Mouse (Mus musculus) cerebellum, adult 2 months (tissue): ENCODE data around the gene Calml3. TPM values are rescaled to one million over a fixed set of nuclear protein-coding genes. Genes with fewer than 3 reads are reported as not detected.

Experiments used
- DNase-seq, 2 experiments: peaks; one replicate each; pipeline ENCODE4 v3.0.0; 2021
- H3K27ac ChIP-seq: fragments of 200-500 bp; 2 replicates; pipeline ENCODE4 v1.5.1; 2012; ENCODE audit warnings: low read length, control low read depth, inconsistent platforms; ENCODE audit not compliant: insufficient read depth
- H3K27me3 ChIP-seq: fragments of 200-500 bp; 2 replicates; pipeline ENCODE4 v1.6.1; 2012; ENCODE audit warnings: inconsistent platforms, mild to moderate bottlenecking, low read length, moderate library complexity; ENCODE audit not compliant: control insufficient read depth, insufficient read depth
- H3K4me1 ChIP-seq: fragments of 200-500 bp; 2 replicates; pipeline ENCODE4 v1.6.1; 2011; ENCODE audit warnings: low read length; ENCODE audit not compliant: control insufficient read depth, insufficient read depth
- H3K4me3 ChIP-seq: fragments of 200-500 bp; replicated peaks from 2 replicates; pipeline ENCODE3; 2011; ENCODE audit warnings: mild to moderate bottlenecking, low read depth, low read length, control low read depth; ENCODE audit not compliant: insufficient read depth
- CTCF ChIP-seq: fragments of 200-500 bp; IDR thresholded peaks from 2 replicates; pipeline ENCODE4 v1.5.1; 2011; ENCODE audit warnings: low read depth, mild to moderate bottlenecking, control low read depth, low read length, moderate library complexity, borderline replicate concordance; ENCODE audit not compliant: insufficient read depth
- POLR2A ChIP-seq: fragments of 200-500 bp; IDR thresholded peaks from 2 replicates; pipeline ENCODE4 v1.6.1; 2011; ENCODE audit warnings: low read length, control low read depth, borderline replicate concordance; ENCODE audit not compliant: insufficient read depth
- WGBS: fragments of 180-500 bp; shearing (Covaris S2); methylation state at CpG from one replicate; pipeline ENCODE4 v1.1.7; 2018; 5-methylcytosine and 5-hydroxymethylcytosine counted together
- polyA plus RNA-seq: library from polyadenylated mRNA; depleted of rRNA; stranded (reverse); fragments of >200 nt; gene quantifications from 2 replicates; pipeline ENCODE4 v1.2.3, GENCODE M21; 2012

The Calml3 gene
- polyA plus RNA-seq, 1 experiment, result not detected

DNA sequence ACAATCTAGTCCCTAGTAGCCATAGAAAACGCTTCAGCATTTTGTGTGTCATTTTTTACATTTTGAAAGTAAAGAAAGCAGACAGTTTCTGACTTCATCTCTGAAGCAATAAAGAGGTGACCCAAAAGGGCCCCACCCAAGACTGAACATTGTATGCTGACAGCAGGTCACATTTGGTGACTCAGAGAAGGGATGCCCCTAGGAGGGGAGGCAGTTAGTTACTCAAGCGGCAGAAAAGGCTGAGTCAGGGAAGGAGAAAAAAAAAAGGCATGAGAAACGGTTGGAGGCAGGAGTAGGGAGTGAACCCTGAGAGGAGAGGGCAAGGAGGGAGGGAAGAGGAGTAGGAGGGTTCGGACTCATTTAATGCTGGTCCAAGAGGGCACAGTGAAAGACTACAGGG, 18.0 kb upstream of the Calml3 start:
- no peak for DNase-seq
- Histone ChIP-seq H3K4me1 (no peaks in the 10 kb centered on the region), H3K4me3 (no peak overlapping the region), H3K27ac (no peak overlapping the region), H3K27me3 (no peaks in the 10 kb centered on the region)
- no peak for TF ChIP-seq POLR2A
- no peak for TF ChIP-seq CTCF
- 55% methylated on average over 4 of the region's 4 CpGs for WGBS

DNA sequence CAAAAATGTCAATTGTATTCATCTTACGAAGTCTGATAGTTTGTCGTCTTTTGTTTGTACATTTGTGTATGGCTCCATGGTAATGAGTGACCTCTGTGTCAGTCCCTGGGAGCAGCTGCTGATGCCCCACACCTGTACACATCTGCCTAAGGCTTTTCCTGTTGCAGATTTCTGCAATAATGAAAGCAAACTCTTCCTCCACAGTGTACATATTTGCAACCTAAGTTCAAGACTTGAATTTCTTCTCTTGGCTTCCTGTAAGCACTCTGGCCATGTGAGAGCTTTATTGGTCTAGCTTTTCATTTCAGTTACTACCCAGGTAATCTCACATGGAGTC, 14.6 kb upstream of the Calml3 start:
- 89% methylated on average over 2 of the region's 2 CpGs for WGBS
- H3K4me1 ChIP-seq, result no peaks in the 10 kb centered on the region
- DNase-seq, result no peak
- no peak overlapping the region for H3K27ac ChIP-seq
- H3K27me3 ChIP-seq, result no peaks in the 10 kb centered on the region
- H3K4me3 ChIP-seq, result no peak overlapping the region
- no peak for TF ChIP-seq CTCF
- TF ChIP-seq POLR2A, result no peak

GRCm38 (mm10) chr13:3818012-3818739, 14.1 kb upstream of the Calml3 start:
- TF ChIP-seq POLR2A, result no peak
- no peak for TF ChIP-seq CTCF

GRCm38 (mm10) chr13:3807131-3807827, 3.2 kb upstream of the Calml3 start:
- no peak overlapping the region for H3K4me3 ChIP-seq
- no peaks in the 10 kb centered on the region for H3K27me3 ChIP-seq
- DNase-seq, result no peak
- 69% methylated on average over 7 of the region's 7 CpGs for WGBS
- H3K4me1 ChIP-seq, result no peaks in the 10 kb centered on the region
- TF ChIP-seq CTCF (no peak), POLR2A (no peak)
- no peak overlapping the region for H3K27ac ChIP-seq

More at GRCm38 (mm10) chr13:3818012-3818739, 14.1 kb upstream of the Calml3 start:
- H3K4me1 ChIP-seq, result no peaks in the 10 kb centered on the region
- H3K27me3 ChIP-seq, result no peaks in the 10 kb centered on the region
- H3K27ac ChIP-seq, result no peak overlapping the region
- no peak for DNase-seq
- WGBS, result 69% methylated on average over 5 of the region's 5 CpGs
- H3K4me3 ChIP-seq, result no peak overlapping the region

DNA sequence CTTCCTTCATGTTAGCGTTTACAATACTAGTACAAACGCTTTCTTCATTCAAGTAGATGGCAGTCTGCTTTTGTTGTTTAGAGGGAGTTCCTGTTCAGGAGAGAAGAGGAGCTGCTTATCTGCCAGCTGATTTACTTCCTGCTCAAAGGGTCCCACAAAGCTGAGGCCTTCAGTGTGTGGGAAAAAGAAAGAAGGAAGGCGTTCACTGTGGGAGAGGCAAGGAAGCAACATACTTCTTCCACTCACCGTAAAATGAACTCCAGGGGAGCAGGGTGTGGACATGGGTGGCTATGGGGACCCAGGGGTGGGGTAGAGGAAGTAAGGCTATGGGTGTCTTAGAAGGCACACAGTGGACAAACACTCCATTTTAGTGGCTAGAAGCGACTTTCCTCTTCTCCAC, 1.5 kb upstream of the Calml3 start:
- 85% methylated on average over 5 of the region's 5 CpGs for WGBS

GRCm38 (mm10) chr13:3805132-3805531, 1.0 kb upstream of the Calml3 start:
- WGBS, result 28% methylated on average over 2 of the region's 2 CpGs
- no peak for DNase-seq
- no peak overlapping the region for H3K27ac ChIP-seq
- no peak overlapping the region for H3K4me3 ChIP-seq
- H3K27me3 ChIP-seq, result no peaks in the 10 kb centered on the region
- no peaks in the 10 kb centered on the region for H3K4me1 ChIP-seq
- TF ChIP-seq CTCF (no peak), POLR2A (no peak)

More for the DNA sequence above, 1.5 kb upstream of the Calml3 start:
- H3K27ac ChIP-seq, result no peak overlapping the region
- no peak for TF ChIP-seq CTCF
- TF ChIP-seq POLR2A, result no peak
- no peak overlapping the region for H3K4me3 ChIP-seq
- no peaks in the 10 kb centered on the region for H3K27me3 ChIP-seq
- no peaks in the 10 kb centered on the region for H3K4me1 ChIP-seq
- DNase-seq, result no peak

- no peak for TF ChIP-seq CTCF
- TF ChIP-seq POLR2A, result no peak
- Histone ChIP-seq H3K27ac (no peak overlapping the region), H3K4me3 (no peak overlapping the region), H3K27me3 (no peaks in the 10 kb centered on the region), H3K4me1 (no peaks in the 10 kb centered on the region)
- no peak for DNase-seq
- WGBS, result 85% methylated on average over 3 of the region's 3 CpGs
These were observed 4.7 kb downstream of the Calml3 start for GRCm38 (mm10) chr13:3799386-3799785.

DNA sequence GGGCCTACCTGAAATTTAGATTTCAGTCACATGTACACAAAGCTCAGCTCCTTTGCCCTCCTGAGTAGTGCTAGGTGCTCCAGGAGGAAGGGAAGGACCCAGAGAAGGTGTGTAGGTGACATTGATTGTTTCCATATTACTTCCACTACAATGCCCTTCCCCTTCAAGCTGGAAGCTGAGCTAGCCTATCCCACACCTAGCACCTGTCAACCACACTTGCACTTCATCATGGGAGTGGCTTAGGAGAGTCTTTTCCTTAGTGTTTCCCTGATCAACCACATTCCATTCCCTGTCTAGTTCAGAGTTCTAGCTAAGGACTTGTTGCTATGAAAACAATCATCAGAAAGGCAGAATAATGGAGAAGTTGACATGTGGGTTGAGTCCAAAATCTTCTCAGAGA, 5.4 kb downstream of the Calml3 start:
- H3K4me1 ChIP-seq, result no peaks in the 10 kb centered on the region
- no peak overlapping the region for H3K27ac ChIP-seq
- TF ChIP-seq CTCF (no peak), POLR2A (no peak)
- no peaks in the 10 kb centered on the region for H3K27me3 ChIP-seq
- H3K4me3 ChIP-seq, result no peak overlapping the region
- DNase-seq, result no peak
